In the genomic region with DNA sequence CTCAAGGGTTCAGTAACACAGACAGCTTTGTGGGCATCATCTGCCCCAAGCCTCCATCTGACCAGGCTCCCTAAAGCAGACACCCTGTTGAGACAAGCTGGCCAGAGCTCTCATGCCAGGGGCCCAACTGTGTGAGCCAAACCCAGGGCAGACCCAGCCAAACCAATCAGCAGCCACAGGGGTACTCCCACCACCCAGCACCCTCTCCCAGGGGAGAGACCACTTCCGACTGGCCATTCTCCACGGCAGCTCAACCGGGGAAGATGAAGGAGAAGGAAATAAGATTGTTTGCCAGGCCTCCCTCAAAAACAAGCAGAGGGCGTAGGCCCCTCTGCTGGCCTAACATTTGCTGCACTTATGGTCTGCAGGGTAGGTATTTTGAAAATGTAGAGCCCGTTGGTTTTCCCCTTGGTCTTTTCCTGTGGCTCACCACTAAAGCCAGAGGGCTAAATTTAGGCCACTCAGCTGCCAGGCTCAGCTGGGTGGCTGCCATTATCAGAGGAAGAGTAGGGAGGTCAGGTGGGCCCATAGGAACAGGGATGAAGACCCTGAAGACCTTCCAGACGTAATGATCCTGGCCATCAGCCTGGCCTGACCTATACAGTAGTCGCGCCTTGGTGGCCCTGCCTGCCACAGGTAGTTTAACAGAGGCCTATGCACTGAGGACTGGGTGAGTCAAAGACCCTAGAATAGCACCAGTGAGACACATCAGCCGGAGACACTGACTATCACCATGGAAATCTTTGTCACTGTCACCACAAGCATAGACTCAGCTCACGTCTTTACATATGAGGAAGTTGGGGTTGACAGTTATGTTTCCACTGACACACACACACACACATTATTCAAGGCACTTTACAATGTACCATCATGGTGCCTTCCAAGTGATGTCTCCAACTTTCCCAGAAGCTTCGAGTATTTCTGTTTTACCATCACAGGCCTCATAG, we compare ENCODE assay signal across 9 mouse cellular contexts.
DNase-seq lines count a peak whose midpoint lies in the region; ATAC-seq lines count a peak whose summit lies in the region.
"Had no signal": no experiment of that assay in that cellular context is flagged by ENCODE, and none has a peak within 500 bp of the region (broad histone marks: within the 10 kb centered on the region; RNA-seq: fewer than 3 reads in every experiment).

No protein-coding gene starts in this region.

- no peak overlapping the region for H3K9ac ChIP-seq in liver, embryonic 16.5 days (ENCODE audit: low read depth, low read length)
- no peak overlapping the region for H3K9ac ChIP-seq in liver, embryonic 11.5 days (ENCODE audit: low read depth, low read length)
- H3K9ac ChIP-seq: limb, embryonic 13.5 days had no signal

- ATAC-seq in liver, embryonic 16.5 days (ENCODE audit: low read depth), result 0 out of 2 replicates have a peak, but pooled peaks have one; percentile 2
- ATAC-seq in liver, embryonic 11.5 days (replicated peaks; ENCODE audit: low FRiP score), result no peak
- peak; percentile 80 for ATAC-seq in monocyte, adult 5-6 weeks (replicated peaks; ENCODE audit: insufficient number of reproducible peaks, low FRiP score, low TSS enrichment, poor library complexity, severe bottlenecking)

- H3K36me3 ChIP-seq in liver, embryonic 16.5 days (ENCODE audit: control insufficient read depth, insufficient read depth), result no peaks in the 10 kb centered on the region
- no peaks in the 10 kb centered on the region for H3K36me3 ChIP-seq in liver, embryonic 11.5 days (ENCODE audit: control insufficient read depth, insufficient read depth, low read length)
- H3K36me3 ChIP-seq: limb, embryonic 13.5 days had no signal

- DNase-seq in liver, embryonic 11.5 days (ENCODE audit: low spot score), result no peak
- DNase-seq in Muller cell, postnatal 12 days (ENCODE audit: inconsistent ontology term), result peak; percentile 52
- peak; percentile 79 for DNase-seq in cerebellum, adult 9-10 months
- DNase-seq in adrenal gland, adult 18-20 months (ENCODE audit: low spot score in 2 of 2), result no peak
- DNase-seq in left cerebral cortex, adult 8-10 months (ENCODE audit: low spot score in 2 of 2), result no peak

- H3K27ac ChIP-seq in liver, embryonic 16.5 days (ENCODE audit: low read length), result no peak overlapping the region
- H3K27ac ChIP-seq in liver, embryonic 11.5 days (ENCODE audit: low read depth, low read length), result no peak overlapping the region
- H3K27ac ChIP-seq: limb, embryonic 13.5 days had no signal

- no peaks in the 10 kb centered on the region for H3K4me1 ChIP-seq in liver, embryonic 16.5 days (ENCODE audit: control insufficient read depth, low read depth, low read length)
- peaks cover 7% of the 10 kb centered on the region; the same call in 1 of the 2 replicates for H3K4me1 ChIP-seq in liver, embryonic 11.5 days (replicated peaks; ENCODE audit: control insufficient read depth, insufficient read depth, low read length)

- no peaks in the 10 kb centered on the region for H3K9me3 ChIP-seq in liver, embryonic 16.5 days (replicated peaks; ENCODE audit: control insufficient read depth, low read length)
- no peaks in the 10 kb centered on the region for H3K9me3 ChIP-seq in liver, embryonic 11.5 days (ENCODE audit: control insufficient read depth, low read length)
- H3K9me3 ChIP-seq: limb, embryonic 13.5 days had no signal

- H3K4me2 ChIP-seq in liver, embryonic 16.5 days (ENCODE audit: low read depth, low read length), result no peak overlapping the region
- H3K4me2 ChIP-seq in liver, embryonic 11.5 days, result no peak overlapping the region
- H3K4me2 ChIP-seq: limb, embryonic 13.5 days had no signal

- H3K27me3 ChIP-seq in liver, embryonic 16.5 days (ENCODE audit: control insufficient read depth, insufficient read depth, low read depth, low read length), result no peaks in the 10 kb centered on the region
- no peaks in the 10 kb centered on the region for H3K27me3 ChIP-seq in liver, embryonic 11.5 days (replicated peaks; ENCODE audit: control insufficient read depth, insufficient read depth, low read length)
- H3K27me3 ChIP-seq: limb, embryonic 13.5 days had no signal

- WGBS in liver, embryonic 16.5 days (ENCODE audit: insufficient replicate concordance), result 20% methylated on average over 11 of the region's 11 CpGs
- WGBS in liver, embryonic 11.5 days, result 46% methylated on average over 11 of the region's 11 CpGs

- no peak overlapping the region for H3K4me3 ChIP-seq in liver, embryonic 16.5 days (ENCODE audit: low read depth, low read length)
- no peak overlapping the region for H3K4me3 ChIP-seq in liver, embryonic 11.5 days (ENCODE audit: low read depth, low read length)
- H3K4me3 ChIP-seq: erythroblast, embryonic 14.5 days; limb, embryonic 13.5 days had no signal

Comparison
In these comparisons a context has a peak if more than half of its experiments do, and no peak if none do; other contexts are left out.
1. DNase-seq: peak in Muller cell, postnatal 12 days (single experiment) and cerebellum, adult 9-10 months (single experiment); none in liver, embryonic 11.5 days (single experiment), adrenal gland, adult 18-20 months (0 of 2) and left cerebral cortex, adult 8-10 months (0 of 2).